Mouse (Mus musculus): ENCODE measurements around the gene Xkr7.

Xkr7 gene

GRCm38 (mm10) chr2:153074651-153075050 is 43.0 kb downstream of the Xkr7 start:
- DNase-seq, result no peak

DNA sequence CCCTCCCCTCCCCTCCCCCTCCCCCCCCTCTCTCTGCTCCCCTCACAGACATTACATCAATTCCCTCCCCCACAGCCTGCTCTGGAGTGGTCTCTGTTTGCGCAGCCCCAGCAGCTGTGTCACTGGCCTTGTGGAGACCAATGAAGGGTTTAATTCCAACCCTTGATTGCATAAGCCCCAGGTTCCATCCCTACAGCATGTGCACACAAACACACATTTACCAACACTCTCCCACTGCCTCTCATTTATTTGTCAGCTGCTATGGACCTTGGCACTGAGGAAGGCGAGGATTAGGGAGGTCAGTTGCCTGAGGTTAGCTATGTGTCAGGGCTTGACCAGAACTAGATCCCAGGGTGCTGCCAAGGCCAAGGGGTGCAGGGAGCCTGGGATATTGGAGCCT is 44.3 kb downstream of the Xkr7 start:
- peak; percentile 1 for DNase-seq

- peak; percentile 90 for DNase-seq
Observed at GRCm38 (mm10) chr2:153080841-153081523, 49.3 kb downstream of the Xkr7 start.

- DNase-seq, result peak; percentile 2
Observed at GRCm38 (mm10) chr2:153081866-153082265, 50.2 kb downstream of the Xkr7 start.

GRCm38 (mm10) chr2:153083275-153083674 is 51.6 kb downstream of the Xkr7 start:
- no peak for DNase-seq

GRCm38 (mm10) chr2:153083824-153084223 is 52.2 kb downstream of the Xkr7 start:
- no peak for DNase-seq

GRCm38 (mm10) chr2:153084261-153084976 is 52.8 kb downstream of the Xkr7 start:
- peak; percentile 0 for DNase-seq

GRCm38 (mm10) chr2:153085556-153085955 is 53.9 kb downstream of the Xkr7 start:
- DNase-seq, result no peak

DNA sequence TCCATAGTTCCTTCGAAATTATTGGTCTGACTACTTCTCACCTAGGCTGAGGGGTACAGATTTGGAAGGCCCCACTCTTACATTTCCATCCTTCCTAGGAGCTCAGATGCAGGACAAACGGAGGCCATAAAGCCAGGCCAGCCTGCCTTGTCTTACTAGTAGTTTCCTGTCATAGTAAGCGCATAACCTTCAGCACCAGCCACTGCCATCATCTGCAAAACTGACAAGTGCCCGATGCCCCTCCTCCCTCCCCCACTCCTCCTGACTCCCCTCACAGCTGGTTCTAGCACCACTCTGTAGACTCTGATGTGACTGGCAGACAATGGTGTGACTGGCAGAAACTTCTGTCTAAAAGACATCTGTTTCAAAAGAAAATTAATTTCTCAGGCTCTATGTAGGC is 54.5 kb downstream of the Xkr7 start:
- no peak for DNase-seq

DNA sequence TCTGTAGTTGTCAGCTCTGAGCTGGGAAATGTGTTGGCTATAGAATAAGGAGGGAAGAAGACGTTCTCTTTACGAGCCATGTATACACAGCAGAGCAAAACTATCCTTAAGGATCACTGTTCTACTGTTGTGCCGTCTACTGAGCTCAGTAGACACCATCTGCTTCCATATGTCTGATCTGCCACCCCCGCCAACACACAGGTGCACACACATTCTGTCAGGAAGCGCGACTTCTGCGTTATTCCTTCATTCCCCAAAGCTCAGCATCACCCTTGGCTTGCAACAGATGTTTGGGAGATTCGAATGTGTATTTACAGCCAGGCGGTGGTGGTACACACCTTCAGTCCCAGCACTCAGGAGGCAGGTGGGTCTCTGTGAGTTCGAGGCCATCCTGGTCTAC is 55.4 kb downstream of the Xkr7 start:
- no peak for DNase-seq

- DNase-seq, result no peak
Observed at GRCm38 (mm10) chr2:153089316-153089715, 57.7 kb downstream of the Xkr7 start.

GRCm38 (mm10) chr2:153090551-153091165 is 59.0 kb downstream of the Xkr7 start:
- DNase-seq, result no peak
